ENCODE assay signal across 8 mouse cellular contexts in genomic region chr17:44777337-44777804, GRCm38 (mm10). TPM values are rescaled to one million over a fixed set of nuclear protein-coding genes. Genes with fewer than 3 reads are reported as not detected.
DNase-seq lines count a peak whose midpoint lies in the region; ATAC-seq and TF ChIP-seq lines count a peak whose summit lies in the region.

No protein-coding gene starts in this region.

- intact Hi-C loops in heart, postnatal 25 days (cut with DNase I) = loop anchor here (2.0 kb wide), 1 partner anchor 43 kb away; no protein-coding TSS in a partner anchor

- no peaks in the 10 kb centered on the region for H3K36me3 ChIP-seq in E14TG2a.4 (ENCODE audit: insufficient read depth, low read length)
- H3K36me3 ChIP-seq in forebrain, embryonic 14.5 days (ENCODE audit: control insufficient read depth, insufficient read depth, low read length) = no peaks in the 10 kb centered on the region
- H3K36me3 ChIP-seq in neural tube, embryonic 15.5 days = no peaks in the 10 kb centered on the region

- no peaks in the 10 kb centered on the region for H3K9me3 ChIP-seq in E14TG2a.4 (ENCODE audit: low read length)
- H3K9me3 ChIP-seq in forebrain, embryonic 14.5 days (replicated peaks; ENCODE audit: control insufficient read depth, low read length) = no peaks in the 10 kb centered on the region
- no peaks in the 10 kb centered on the region for H3K9me3 ChIP-seq in neural tube, embryonic 15.5 days (replicated peaks)

- peak overlapping the region; percentile 88 for H3K27ac ChIP-seq in forebrain, embryonic 14.5 days (ENCODE audit: low read depth, low read length)
- H3K27ac ChIP-seq in layer of hippocampus, adult 2 months = peak overlapping the region; percentile 99
- H3K27ac ChIP-seq in neural tube, embryonic 15.5 days (replicated peaks) = peak overlapping the region; percentile 95

- DNase-seq in c-Kit-positive CD71-negative TER-119-negative erythroid progenitor cells, embryonic 14.5 days (ENCODE audit: low read depth) = peak; percentile 55
- DNase-seq in forebrain, embryonic 14.5 days (ENCODE audit: low spot score) = peak; percentile 73
- peak; percentile 54 for DNase-seq in heart, postnatal 25 days (ENCODE audit: low spot score)
- DNase-seq in layer of hippocampus, adult 2 months (ENCODE audit: low spot score in 2 of 2) = peak; percentile 71 to 74
- peak; percentile 66 for DNase-seq in lung, adult 2 months
- DNase-seq in thymus, postnatal 10 days (ENCODE audit: low spot score in 2 of 2) = peak; percentile 77 to 79

- no peak for TF ChIP-seq CTCF in E14TG2a.4 (conservative IDR thresholded peaks at IDR 0.05; ENCODE audit: low read length)
- peak; percentile 47 for TF ChIP-seq CTCF in layer of hippocampus, adult 2 months (conservative IDR thresholded peaks at IDR 0.05)
- TF ChIP-seq CTCF in lung, adult 2 months (IDR thresholded peaks at IDR 0.05; ENCODE audit: insufficient read depth, low read length) = 0 out of 2 replicates have a peak, but pooled peaks have one; percentile 1

- H3K4me3 ChIP-seq in E14TG2a.4 (replicated peaks; ENCODE audit: low read length) = peak overlapping the region; percentile 84
- peak overlapping the region; percentile 80 for H3K4me3 ChIP-seq in forebrain, embryonic 14.5 days (ENCODE audit: low read depth, low read length)
- peak overlapping the region; percentile 97 for H3K4me3 ChIP-seq in layer of hippocampus, adult 2 months
- H3K4me3 ChIP-seq in lung, adult 2 months (replicated peaks; ENCODE audit: extremely low read depth, low read depth, low read length) = peak overlapping the region; percentile 86
- peak overlapping the region; percentile 83 for H3K4me3 ChIP-seq in neural tube, embryonic 15.5 days (replicated peaks)

- 0 out of 2 replicates have a peak, but pooled peaks have one; percentile 23 for TF ChIP-seq POLR2A in lung, adult 2 months (IDR thresholded peaks at IDR 0.05; ENCODE audit: borderline replicate concordance, extremely low read depth, low read depth, low read length)

- ATAC-seq in forebrain, embryonic 14.5 days = peak; percentile 90
- ATAC-seq in neural tube, embryonic 15.5 days (ENCODE audit: low FRiP score) = peak; percentile 88

- peaks cover 20% of the 10 kb centered on the region for H3K4me1 ChIP-seq in E14TG2a.4 (replicated peaks; ENCODE audit: low read depth, low read length)
- H3K4me1 ChIP-seq in forebrain, embryonic 14.5 days (ENCODE audit: control insufficient read depth, insufficient read depth, low read length) = peaks cover 4% of the 10 kb centered on the region; the same call in 1 of the 2 replicates
- H3K4me1 ChIP-seq in lung, adult 2 months (ENCODE audit: control insufficient read depth, insufficient read depth, low read length) = peaks cover 2% of the 10 kb centered on the region; the same call in 1 of the 2 replicates
- H3K4me1 ChIP-seq in neural tube, embryonic 15.5 days = peaks cover 9% of the 10 kb centered on the region

- 1% methylated on average over 35 of the region's 35 CpGs for WGBS in forebrain, embryonic 14.5 days
- WGBS in lung, adult 2 months = under 1% methylated on average over 35 of the region's 35 CpGs
- WGBS in neural tube, embryonic 15.5 days = under 1% methylated on average over 35 of the region's 35 CpGs

- no peaks in the 10 kb centered on the region for H3K27me3 ChIP-seq in E14TG2a.4 (ENCODE audit: insufficient read depth, low read length)
- no peaks in the 10 kb centered on the region for H3K27me3 ChIP-seq in forebrain, embryonic 14.5 days (replicated peaks; ENCODE audit: control insufficient read depth, insufficient read depth, low read length)
- H3K27me3 ChIP-seq in neural tube, embryonic 15.5 days (replicated peaks) = no peaks in the 10 kb centered on the region

- peak overlapping the region; percentile 64 for H3K4me2 ChIP-seq in forebrain, embryonic 14.5 days (ENCODE audit: low read length)
- peak overlapping the region; percentile 65 for H3K4me2 ChIP-seq in neural tube, embryonic 15.5 days

- H3K9ac ChIP-seq in forebrain, embryonic 14.5 days (ENCODE audit: low read length) = peak overlapping the region; percentile 97
- H3K9ac ChIP-seq in neural tube, embryonic 15.5 days (replicated peaks) = peak overlapping the region; percentile 93

RNA-seq across cellular contexts. Expression of gene Supt3, which starts 0.4 kb away (rescaled TPM):
- polyA plus RNA-seq in forebrain, embryonic 14.5 days (2014; fragmentation: Nextera tagmentation; extraction: Ambion mirVana) = 19.0 and 21.3 TPM in 2 replicates
- 10 to 100 TPM; 11.0 to 12.0 TPM for total RNA-seq in heart, postnatal 25 days (2021)
- total RNA-seq in layer of hippocampus, adult 2 months (2021) = 10 to 100 TPM; 14.9 to 18.7 TPM
- polyA plus RNA-seq in lung, adult 2 months (2012; rRNA removed) = 1.9 and 2.9 TPM in 2 replicates
- polyA plus RNA-seq in neural tube, embryonic 15.5 days (2015; fragmentation: Nextera tagmentation; extraction: Ambion mirVana) = 24.5 and 26.3 TPM in 2 replicates

RNA-seq across cellular contexts. Expression of gene Runx2, which starts 37.2 kb away (rescaled TPM):
- polyA plus RNA-seq in forebrain, embryonic 14.5 days (2014; fragmentation: Nextera tagmentation; extraction: Ambion mirVana) = 0.25 TPM in 2 replicates
- total RNA-seq in heart, postnatal 25 days (2021) = under 1 TPM; 0.26 to 0.48 TPM
- 10 to 100 TPM; 15.8 to 19.7 TPM for total RNA-seq in layer of hippocampus, adult 2 months (2021)
- 5.6 and 6.7 TPM in 2 replicates for polyA plus RNA-seq in lung, adult 2 months (2012; rRNA removed)
- polyA plus RNA-seq in neural tube, embryonic 15.5 days (2015; fragmentation: Nextera tagmentation; extraction: Ambion mirVana) = 0.68 and 1.3 TPM in 2 replicates

Comparison
In these comparisons a context has a peak if more than half of its experiments do, and no peak if none do; other contexts are left out.
1. Peak in every context shown above with its lines: DNase-seq, ATAC-seq, H3K4me3 ChIP-seq and H3K27ac ChIP-seq.